Mouse (Mus musculus) MEL (cell line): ENCODE measurements around the gene Atxn2.

Experiments
- CTCF ChIP-seq, 3 experiments: IDR thresholded peaks in 2 of 3; conservative IDR thresholded peaks in 1 of 3; 2 replicates each; pipeline ENCODE4 v1.5.1; 2011 to 2012; ENCODE audit warnings: low read length in 3 of 3, low read depth in 2 of 3, mild to moderate bottlenecking in 2 of 3, improper control_type of control experiment in 1 of 3, inconsistent platforms in 1 of 3, mixed read lengths in 1 of 3, moderate library complexity in 1 of 3; ENCODE audit not compliant: control insufficient read depth in 1 of 3, insufficient read depth in 1 of 3, poor library complexity in 1 of 3, severe bottlenecking in 1 of 3
- EP300 ChIP-seq, 2 experiments: IDR thresholded peaks; 2 replicates each; pipeline ENCODE4 v1.6.1; 2011; ENCODE audit warnings: improper control_type of control experiment in 2 of 2, low read length in 2 of 2, low read depth in 1 of 2, mild to moderate bottlenecking in 1 of 2
- KAT2A ChIP-seq: conservative IDR thresholded peaks from 2 replicates; pipeline ENCODE4 v1.6.1; 2012; ENCODE audit warnings: low read depth, low read length, improper control_type of control experiment, inconsistent platforms
- MYC ChIP-seq: IDR thresholded peaks from 2 replicates; pipeline ENCODE4 v1.6.1; 2011; ENCODE audit warnings: low read depth, mild to moderate bottlenecking, low read length, improper control_type of control experiment, moderate library complexity
- POLR2AphosphoS2 ChIP-seq: IDR thresholded peaks from 2 replicates; pipeline ENCODE4 v1.6.1; 2011; ENCODE audit warnings: low read length, improper control_type of control experiment
- RCOR1 ChIP-seq: IDR thresholded peaks from 2 replicates; pipeline ENCODE4 v1.6.1; 2012; ENCODE audit warnings: low read depth, mild to moderate bottlenecking, inconsistent platforms, low read length, improper control_type of control experiment
- SIN3A ChIP-seq: IDR thresholded peaks from 2 replicates; pipeline ENCODE4 v1.6.1; 2012; ENCODE audit warnings: low read length, improper control_type of control experiment, inconsistent platforms
- USF2 ChIP-seq, 2 experiments: IDR thresholded peaks; 2 replicates each; pipeline ENCODE4 v1.6.1; 2011 to 2012; ENCODE audit warnings: improper control_type of control experiment in 2 of 2, low read length in 2 of 2, borderline replicate concordance in 1 of 2, inconsistent platforms in 1 of 2, low read depth in 1 of 2, mild to moderate bottlenecking in 1 of 2; ENCODE audit not compliant: insufficient read depth in 1 of 2

GRCm38 (mm10) chr5:121810331-121811151 lies 99.4 kb downstream of the Atxn2 start:
- TF ChIP-seq CTCF (IDR thresholded peaks at IDR 0.05 in 2 of 3, conservative IDR thresholded peaks at IDR 0.05 in 1 of 3; ENCODE audit: control insufficient read depth in 1 of 3, insufficient read depth in 1 of 3, low read depth in 2 of 3, low read length in 3 of 3, poor library complexity in 1 of 3, severe bottlenecking in 1 of 3) (no peak), MYC (no peak), EP300 (IDR thresholded peaks at IDR 0.05; ENCODE audit: low read depth in 1 of 2, low read length in 2 of 2) (no peak), KAT2A (no peak), SIN3A (no peak), USF2 (IDR thresholded peaks at IDR 0.05; ENCODE audit: borderline replicate concordance in 1 of 2, insufficient read depth in 1 of 2, low read depth in 1 of 2, low read length in 2 of 2) (no peak), RCOR1 (no peak), POLR2AphosphoS2 (no peak)
